Mouse (Mus musculus): ENCODE measurements around the gene Zcwpw1. TPM values are rescaled to one million over a fixed set of nuclear protein-coding genes. Genes with fewer than 3 reads are reported as not detected.

Zcwpw1 gene
- polyA plus RNA-seq, 1 experiment from 2014 or later: 9.6 TPM

DNA sequence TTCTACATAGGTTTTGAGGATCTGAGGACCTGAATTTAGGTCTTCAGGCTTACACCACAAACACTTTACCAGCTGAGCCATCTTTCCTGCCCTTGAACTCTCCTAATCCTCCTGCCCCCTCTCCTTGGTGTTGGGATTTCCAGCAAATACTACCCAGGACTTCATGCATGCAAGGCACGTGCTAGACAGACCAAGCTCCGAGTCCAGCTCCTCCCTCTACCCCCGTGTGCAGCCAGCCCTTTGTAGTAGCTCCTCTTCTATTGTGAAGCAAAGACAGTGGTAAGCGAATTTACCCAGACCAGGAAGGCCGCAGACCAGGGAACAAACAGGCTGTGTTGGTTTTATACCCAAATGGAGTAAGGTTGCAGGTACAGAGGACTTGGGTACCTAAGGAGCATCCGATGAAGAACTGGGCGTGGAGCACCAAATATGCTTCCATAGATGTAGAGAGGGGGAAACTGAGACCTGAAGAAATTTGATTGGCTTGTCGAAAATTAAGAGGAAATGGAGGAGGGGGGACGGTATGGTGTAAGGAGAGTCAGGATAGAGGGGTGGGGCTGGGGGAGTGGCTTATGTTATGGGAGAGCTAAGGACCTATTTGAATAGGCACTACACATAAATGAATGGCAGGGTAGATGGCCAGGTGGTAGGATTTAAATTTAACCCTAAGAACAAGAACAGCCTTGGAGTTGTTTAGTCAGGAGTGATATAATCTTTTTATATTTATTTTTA, 22.8 kb upstream of the Zcwpw1 start:
- Histone ChIP-seq H3K9me3 (replicated peaks; ENCODE audit: control insufficient read depth, low read length) (peaks cover 4% of the 10 kb centered on the region), H3K9ac (ENCODE audit: low read length) (no peak overlapping the region), H3K27me3 (ENCODE audit: control insufficient read depth, insufficient read depth, low read length) (no peaks in the 10 kb centered on the region), H3K4me3 (ENCODE audit: low read length) (no peak overlapping the region), H3K36me3 (ENCODE audit: control insufficient read depth, insufficient read depth) (peaks cover 5% of the 10 kb centered on the region), H3K27ac (ENCODE audit: low read length) (no peak overlapping the region), H3K4me1 (ENCODE audit: control insufficient read depth, insufficient read depth, low read length) (peaks cover 7% of the 10 kb centered on the region), H3K4me2 (ENCODE audit: low read depth, low read length) (no peak overlapping the region)
- 62% methylated on average over 9 of the region's 9 CpGs for WGBS
- ATAC-seq (replicated peaks; ENCODE audit: extremely low read depth, insufficient read depth, low FRiP score): no peak

DNA sequence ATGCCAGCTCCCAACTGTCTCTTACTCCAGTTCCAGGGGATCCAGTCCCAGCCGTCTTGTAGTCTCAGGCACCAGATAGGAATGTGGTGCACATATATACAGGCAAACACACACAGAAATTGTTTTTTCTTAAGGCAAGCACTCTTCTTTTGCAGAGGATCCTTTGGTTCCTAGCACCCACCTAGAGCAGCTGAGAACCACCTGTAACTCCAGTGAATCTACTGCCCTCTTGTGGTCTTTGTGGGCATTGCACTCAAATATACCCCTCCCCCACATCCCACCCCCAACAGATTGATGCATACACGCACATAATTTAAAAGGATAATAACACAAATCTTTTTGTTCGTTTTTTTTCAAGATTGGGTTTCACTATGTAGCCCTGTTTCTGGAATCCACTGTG, 21.3 kb upstream of the Zcwpw1 start:
- ATAC-seq (replicated peaks; ENCODE audit: extremely low read depth, insufficient read depth, low FRiP score): no peak
- Histone ChIP-seq H3K4me2 (ENCODE audit: low read depth, low read length) (no peak overlapping the region), H3K9me3 (replicated peaks; ENCODE audit: control insufficient read depth, low read length) (peaks cover 4% of the 10 kb centered on the region), H3K27me3 (ENCODE audit: control insufficient read depth, insufficient read depth, low read length) (no peaks in the 10 kb centered on the region), H3K9ac (ENCODE audit: low read length) (no peak overlapping the region), H3K4me1 (ENCODE audit: control insufficient read depth, insufficient read depth, low read length) (0 out of 2 replicates have a peak, but pooled peaks cover 2% of the 10 kb centered on the region), H3K36me3 (ENCODE audit: control insufficient read depth, insufficient read depth) (peaks cover 5% of the 10 kb centered on the region), H3K4me3 (ENCODE audit: low read length) (no peak overlapping the region), H3K27ac (ENCODE audit: low read length) (no peak overlapping the region)
- WGBS: 66% methylated on average over 3 of the region's 3 CpGs

DNA sequence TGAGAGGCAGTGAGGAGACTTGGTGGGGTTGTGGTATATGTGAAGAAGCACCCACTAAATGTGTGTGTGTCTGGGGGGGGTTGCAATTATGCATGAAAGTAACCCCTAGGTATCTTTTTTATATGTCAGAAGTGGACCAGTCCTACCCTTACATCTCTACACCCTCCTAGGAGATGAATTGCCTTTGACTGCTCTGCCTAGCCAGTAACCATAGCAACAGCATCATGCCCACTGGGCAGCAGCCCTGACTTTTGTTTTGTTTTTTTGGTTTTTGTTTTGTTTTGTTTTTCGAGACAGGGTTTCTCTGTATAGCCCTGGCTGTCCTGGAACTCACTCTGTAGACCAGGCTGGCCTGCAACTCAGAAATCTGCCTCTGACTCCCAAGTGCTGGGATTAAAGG, 19.1 kb upstream of the Zcwpw1 start:
- Histone ChIP-seq H3K9ac (ENCODE audit: low read length) (no peak overlapping the region), H3K4me3 (ENCODE audit: low read length) (no peak overlapping the region), H3K4me2 (ENCODE audit: low read depth, low read length) (no peak overlapping the region), H3K36me3 (ENCODE audit: control insufficient read depth, insufficient read depth) (peaks cover 3% of the 10 kb centered on the region), H3K27ac (ENCODE audit: low read length) (no peak overlapping the region), H3K9me3 (replicated peaks; ENCODE audit: control insufficient read depth, low read length) (peaks cover 4% of the 10 kb centered on the region), H3K4me1 (ENCODE audit: control insufficient read depth, insufficient read depth, low read length) (0 out of 2 replicates have a peak, but pooled peaks cover 2% of the 10 kb centered on the region), H3K27me3 (ENCODE audit: control insufficient read depth, insufficient read depth, low read length) (no peaks in the 10 kb centered on the region)
- WGBS: 71% methylated on average over 1 of the region's 1 CpGs
- ATAC-seq (replicated peaks; ENCODE audit: extremely low read depth, insufficient read depth, low FRiP score): no peak

DNA sequence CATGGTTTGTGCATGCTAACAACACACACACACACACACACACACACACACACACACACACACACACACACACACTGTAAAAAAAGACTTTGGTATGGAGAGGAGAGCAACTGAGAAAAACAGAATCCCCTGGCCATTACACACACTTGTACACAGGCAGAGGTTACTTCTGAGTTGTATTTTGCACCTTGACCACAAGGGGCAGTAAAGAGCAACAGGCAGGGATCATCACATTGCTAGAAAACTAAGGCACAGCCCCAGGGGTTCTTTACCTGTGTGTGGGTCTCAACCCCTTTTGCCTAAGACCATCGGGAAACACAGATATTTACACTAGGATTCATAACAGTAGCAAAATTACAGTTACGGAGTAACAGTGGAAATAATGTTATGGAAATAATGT, 16.9 kb upstream of the Zcwpw1 start:
- no peaks in the 10 kb centered on the region for H3K27me3 ChIP-seq (ENCODE audit: control insufficient read depth, insufficient read depth, low read length)
- 0 out of 2 replicates have a peak, but pooled peaks have one; percentile 32 for ATAC-seq (replicated peaks; ENCODE audit: extremely low read depth, insufficient read depth, low FRiP score)
- peaks cover 3% of the 10 kb centered on the region for H3K36me3 ChIP-seq (ENCODE audit: control insufficient read depth, insufficient read depth)
- H3K4me3 ChIP-seq (ENCODE audit: low read length): no peak overlapping the region
- H3K9ac ChIP-seq (ENCODE audit: low read length): no peak overlapping the region
- no peak overlapping the region for H3K4me2 ChIP-seq (ENCODE audit: low read depth, low read length)
- H3K4me1 ChIP-seq (ENCODE audit: control insufficient read depth, insufficient read depth, low read length): 0 out of 2 replicates have a peak, but pooled peaks cover 2% of the 10 kb centered on the region
- H3K9me3 ChIP-seq (replicated peaks; ENCODE audit: control insufficient read depth, low read length): peaks cover 4% of the 10 kb centered on the region
- no peak overlapping the region for H3K27ac ChIP-seq (ENCODE audit: low read length)
- 42% methylated on average over 2 of the region's 2 CpGs for WGBS

DNA sequence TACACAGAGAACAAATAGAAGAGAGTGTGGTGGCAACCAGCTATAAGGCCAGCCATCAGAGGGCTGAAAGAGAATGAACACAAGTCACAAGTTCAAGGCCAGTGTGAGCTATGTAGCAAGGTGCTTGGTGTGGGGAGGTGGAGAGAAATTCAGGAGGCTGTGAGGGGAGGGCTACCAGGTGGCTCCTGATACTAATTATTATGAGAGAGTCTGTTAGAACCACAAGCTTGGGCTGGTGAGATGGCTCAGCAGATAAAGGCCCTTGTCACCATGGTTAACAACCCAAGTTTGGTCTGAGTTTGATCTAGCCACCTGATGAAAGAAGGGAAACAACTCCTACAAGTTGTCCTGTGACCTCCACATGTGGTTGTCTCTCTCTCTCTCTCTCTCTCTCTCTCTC, 14.8 kb upstream of the Zcwpw1 start:
- no peak overlapping the region for H3K27ac ChIP-seq (ENCODE audit: low read length)
- no peaks in the 10 kb centered on the region for H3K27me3 ChIP-seq (ENCODE audit: control insufficient read depth, insufficient read depth, low read length)
- no peaks in the 10 kb centered on the region for H3K36me3 ChIP-seq (ENCODE audit: control insufficient read depth, insufficient read depth)
- no peaks in the 10 kb centered on the region for H3K9me3 ChIP-seq (replicated peaks; ENCODE audit: control insufficient read depth, low read length)
- H3K4me2 ChIP-seq (ENCODE audit: low read depth, low read length): no peak overlapping the region
- peaks cover 13% of the 10 kb centered on the region for H3K4me1 ChIP-seq (ENCODE audit: control insufficient read depth, insufficient read depth, low read length)
- no peak for ATAC-seq (replicated peaks; ENCODE audit: extremely low read depth, insufficient read depth, low FRiP score)
- no peak overlapping the region for H3K4me3 ChIP-seq (ENCODE audit: low read length)
- no peak overlapping the region for H3K9ac ChIP-seq (ENCODE audit: low read length)

DNA sequence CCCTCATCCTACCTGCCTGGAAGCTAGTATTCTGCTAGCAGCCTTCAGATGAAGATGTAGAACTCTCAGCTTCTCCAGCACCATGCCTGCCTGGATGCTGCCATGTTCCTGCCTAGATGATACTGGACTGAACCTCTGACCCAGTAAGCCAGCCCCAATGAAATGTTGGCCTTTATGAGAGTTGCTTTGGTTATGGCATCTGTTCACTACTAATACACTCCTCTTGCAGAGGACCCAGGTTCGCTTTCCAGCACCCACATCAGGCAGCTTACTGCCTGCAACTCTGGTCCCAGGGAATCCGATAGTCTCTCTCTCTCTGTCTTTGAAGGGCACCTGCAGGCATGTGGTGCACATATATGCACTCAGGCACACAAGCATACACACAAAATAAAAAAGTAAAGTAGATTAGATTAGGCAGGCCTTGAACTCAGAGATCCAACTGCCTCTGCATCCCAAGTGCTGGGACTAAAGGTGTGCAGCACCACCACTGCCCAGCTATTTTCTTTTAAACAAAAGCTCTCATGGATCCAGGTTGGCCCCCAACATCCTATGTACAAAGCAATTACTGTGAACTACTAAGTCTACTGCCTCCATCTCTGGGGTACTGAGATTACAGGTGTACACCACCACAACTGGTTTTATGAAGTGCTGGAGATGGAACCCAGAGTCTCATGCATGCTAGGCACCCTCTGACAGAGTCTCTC, 11.9 kb upstream of the Zcwpw1 start:
- H3K4me3 ChIP-seq (ENCODE audit: low read length): no peak overlapping the region
- H3K9me3 ChIP-seq (replicated peaks; ENCODE audit: control insufficient read depth, low read length): no peaks in the 10 kb centered on the region
- H3K4me2 ChIP-seq (ENCODE audit: low read depth, low read length): no peak overlapping the region
- ATAC-seq (replicated peaks; ENCODE audit: extremely low read depth, insufficient read depth, low FRiP score): no peak
- H3K27ac ChIP-seq (ENCODE audit: low read length): peak overlapping the region; percentile 53
- WGBS: 82% methylated on average over 2 of the region's 2 CpGs
- H3K4me1 ChIP-seq (ENCODE audit: control insufficient read depth, insufficient read depth, low read length): peaks cover 27% of the 10 kb centered on the region
- no peaks in the 10 kb centered on the region for H3K27me3 ChIP-seq (ENCODE audit: control insufficient read depth, insufficient read depth, low read length)
- H3K9ac ChIP-seq (ENCODE audit: low read length): no peak overlapping the region
- peaks cover 8% of the 10 kb centered on the region for H3K36me3 ChIP-seq (ENCODE audit: control insufficient read depth, insufficient read depth)

DNA sequence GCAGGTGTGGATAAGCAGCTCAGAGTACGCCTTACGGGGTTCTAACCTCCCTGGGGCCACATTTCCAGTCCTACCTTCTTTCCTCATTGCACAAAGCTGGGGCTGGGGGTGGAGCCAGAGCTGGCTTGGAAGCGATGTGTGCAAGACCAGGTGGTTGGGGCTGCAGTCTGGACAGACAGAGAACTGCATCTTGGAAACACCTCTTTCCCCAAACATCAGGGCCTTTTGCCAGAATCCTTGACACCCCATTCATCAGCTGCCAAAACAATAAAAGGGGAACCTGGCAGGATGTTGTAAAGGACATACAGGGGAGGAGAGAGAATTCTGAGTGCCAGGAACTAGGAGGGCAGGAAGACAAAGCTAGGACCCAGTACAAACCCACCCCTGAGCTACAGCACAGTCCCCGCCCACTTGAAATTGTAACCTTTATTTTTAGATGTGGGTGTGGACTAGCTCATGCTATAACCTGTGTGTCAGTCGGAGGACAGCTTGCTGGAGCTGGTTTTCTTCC, 11.1 kb upstream of the Zcwpw1 start:
- Histone ChIP-seq H3K27me3 (ENCODE audit: control insufficient read depth, insufficient read depth, low read length) (no peaks in the 10 kb centered on the region), H3K9ac (ENCODE audit: low read length) (peak overlapping the region; percentile 26; the same call in 1 of the 2 replicates), H3K4me3 (ENCODE audit: low read length) (no peak overlapping the region), H3K9me3 (replicated peaks; ENCODE audit: control insufficient read depth, low read length) (no peaks in the 10 kb centered on the region), H3K4me2 (ENCODE audit: low read depth, low read length) (peak overlapping the region; percentile 8; the same call in 1 of the 2 replicates), H3K4me1 (ENCODE audit: control insufficient read depth, insufficient read depth, low read length) (peaks cover 27% of the 10 kb centered on the region), H3K27ac (ENCODE audit: low read length) (peak overlapping the region; percentile 53), H3K36me3 (ENCODE audit: control insufficient read depth, insufficient read depth) (peaks cover 12% of the 10 kb centered on the region)
- WGBS: 22% methylated on average over 5 of the region's 5 CpGs
- ATAC-seq (replicated peaks; ENCODE audit: extremely low read depth, insufficient read depth, low FRiP score): no peak; the same call in 1 of the 2 replicates

DNA sequence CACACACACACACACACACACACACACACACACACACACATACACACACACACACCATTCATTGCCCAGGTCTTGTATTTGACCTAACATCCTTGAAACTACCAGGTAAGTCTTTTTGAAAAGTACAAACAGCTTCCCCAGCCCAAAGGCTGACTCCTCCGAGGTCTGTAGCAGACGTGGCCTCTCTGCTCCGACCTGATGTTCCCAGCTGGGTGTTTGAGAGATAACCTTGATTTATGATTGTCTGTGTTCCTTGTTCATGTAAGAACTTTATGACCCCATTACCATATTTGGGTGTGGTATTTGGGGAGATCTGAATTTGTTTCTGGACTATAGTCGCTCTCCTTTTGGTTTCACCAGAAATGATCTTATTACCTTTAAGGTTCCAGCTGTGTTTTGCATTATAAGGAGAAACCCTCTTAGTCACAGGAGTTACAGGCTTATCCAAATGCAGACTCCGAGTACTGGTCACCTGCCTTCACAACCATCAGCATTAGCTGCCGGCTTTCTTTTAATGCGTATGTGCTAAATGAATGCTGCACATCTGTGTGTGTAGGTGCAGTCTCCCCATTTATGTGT, 10.2 kb upstream of the Zcwpw1 start:
- H3K9ac ChIP-seq (ENCODE audit: low read length): no peak overlapping the region
- WGBS: 73% methylated on average over 7 of the region's 7 CpGs

DNA sequence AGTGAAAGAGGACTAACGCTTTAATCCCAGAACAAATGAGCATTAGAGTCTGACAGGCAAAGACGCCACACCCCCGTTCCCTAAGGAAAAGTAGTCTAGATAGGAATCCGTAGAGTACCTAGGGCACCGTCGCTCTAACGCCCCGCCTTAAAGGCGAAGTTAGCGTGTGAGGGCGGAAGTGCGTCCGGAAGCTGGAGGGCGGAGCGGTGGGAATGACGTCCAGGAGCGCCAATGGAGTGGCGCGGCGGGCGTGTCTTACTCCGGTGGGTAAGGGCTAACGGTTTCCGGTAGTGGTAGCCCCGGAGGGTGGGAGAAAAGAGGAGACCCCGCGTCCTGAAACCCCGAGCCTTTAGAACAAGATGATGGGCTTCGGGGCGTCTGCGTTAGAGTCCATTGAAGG, 9.0 kb upstream of the Zcwpw1 start, which contains the start of gene Ppp1r35:
Ppp1r35 (plus strand) TSS at position 215 of the 400 bp plus-strand sequence.
- peak within 1 kb of the TSS; percentile 84 for H3K4me2 ChIP-seq (ENCODE audit: low read depth, low read length)
- no peaks in the 10 kb centered on the region for H3K9me3 ChIP-seq (replicated peaks; ENCODE audit: control insufficient read depth, low read length)
- 1% methylated on average over 31 of the region's 31 CpGs for WGBS
- H3K4me3 ChIP-seq (ENCODE audit: low read length): peak within 1 kb of the TSS; percentile 98
- peaks cover 36% of the 10 kb centered on the region for H3K4me1 ChIP-seq (ENCODE audit: control insufficient read depth, insufficient read depth, low read length)
- peak; percentile 92 for ATAC-seq (replicated peaks; ENCODE audit: extremely low read depth, insufficient read depth, low FRiP score)
- peak within 1 kb of the TSS; percentile 93 for H3K27ac ChIP-seq (ENCODE audit: low read length)
- peaks cover 29% of the 10 kb centered on the region for H3K36me3 ChIP-seq (ENCODE audit: control insufficient read depth, insufficient read depth)
- H3K27me3 ChIP-seq (ENCODE audit: control insufficient read depth, insufficient read depth, low read length): no peaks in the 10 kb centered on the region
- peak within 1 kb of the TSS; percentile 99 for H3K9ac ChIP-seq (ENCODE audit: low read length)

More for the DNA sequence above, 10.2 kb upstream of the Zcwpw1 start:
- no peaks in the 10 kb centered on the region for H3K27me3 ChIP-seq (ENCODE audit: control insufficient read depth, insufficient read depth, low read length)
- H3K4me1 ChIP-seq (ENCODE audit: control insufficient read depth, insufficient read depth, low read length): peaks cover 27% of the 10 kb centered on the region
- no peaks in the 10 kb centered on the region for H3K9me3 ChIP-seq (replicated peaks; ENCODE audit: control insufficient read depth, low read length)
- H3K4me3 ChIP-seq (ENCODE audit: low read length): no peak overlapping the region
- H3K27ac ChIP-seq (ENCODE audit: low read length): peak overlapping the region; percentile 46; the same call in 1 of the 2 replicates
- ATAC-seq (replicated peaks; ENCODE audit: extremely low read depth, insufficient read depth, low FRiP score): no peak
- peaks cover 21% of the 10 kb centered on the region for H3K36me3 ChIP-seq (ENCODE audit: control insufficient read depth, insufficient read depth)
- no peak overlapping the region for H3K4me2 ChIP-seq (ENCODE audit: low read depth, low read length)

Measured in heart, embryonic 16.5 days (tissue).